Mouse (Mus musculus) CD4-positive, CD25-positive, alpha-beta regulatory T cell, adult 9 weeks (primary cell): ENCODE results near the gene Upf2. TPM values are rescaled to one million over a fixed set of nuclear protein-coding genes. Genes with fewer than 3 reads are reported as not detected.

Source experiments
- polyA plus RNA-seq: library from polyadenylated mRNA; unstranded; fragments of 100-300 nt; shearing (Covaris generic); gene quantifications from one replicate; pipeline ENCODE4 v1.2.1, GENCODE M21; 2017

Upf2 gene
- polyA plus RNA-seq = 21.6 TPM

DNA sequence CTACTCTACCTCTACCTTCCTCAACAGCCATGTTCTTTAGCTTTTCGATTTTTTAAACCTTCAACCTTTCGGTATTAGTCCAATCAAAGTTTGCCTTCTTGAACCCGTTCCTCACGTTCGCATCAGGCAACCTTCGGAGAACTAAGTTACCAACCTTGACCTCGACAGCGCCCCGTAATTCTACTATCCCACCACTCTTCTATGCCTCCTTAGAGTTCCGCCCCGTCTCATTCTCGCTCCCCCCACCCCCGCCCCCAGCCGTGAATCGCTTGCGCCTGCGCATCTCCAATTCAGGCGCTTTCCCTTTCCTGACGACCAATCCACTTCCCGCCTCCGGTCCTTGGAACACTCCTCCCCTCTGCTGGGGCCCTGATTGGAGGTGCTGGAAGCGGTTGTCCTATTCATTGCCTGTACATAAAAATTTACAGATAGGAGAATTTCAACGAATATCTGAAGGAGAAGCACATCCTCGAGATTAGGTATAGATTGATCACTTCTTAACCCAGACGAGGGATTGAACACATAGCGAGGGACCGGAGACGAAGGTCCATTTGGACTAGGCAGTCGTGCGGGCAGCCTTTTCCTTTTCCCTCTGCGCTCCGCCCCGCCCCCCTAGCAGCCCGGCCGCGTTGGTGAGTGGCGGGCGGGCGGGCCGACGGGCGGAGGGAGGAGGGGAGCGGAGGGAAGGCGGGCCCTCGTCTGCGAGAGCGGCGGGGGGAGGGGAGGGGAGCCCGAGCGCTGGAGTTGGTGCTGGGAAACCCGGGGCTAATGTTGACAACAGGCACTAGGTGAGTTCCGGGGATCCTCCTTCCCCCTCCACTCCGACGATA, at the start of gene Upf2:
Gene Upf2, plus strand, starts transcription at position 704 of the 830 bp plus-strand sequence.

DNA sequence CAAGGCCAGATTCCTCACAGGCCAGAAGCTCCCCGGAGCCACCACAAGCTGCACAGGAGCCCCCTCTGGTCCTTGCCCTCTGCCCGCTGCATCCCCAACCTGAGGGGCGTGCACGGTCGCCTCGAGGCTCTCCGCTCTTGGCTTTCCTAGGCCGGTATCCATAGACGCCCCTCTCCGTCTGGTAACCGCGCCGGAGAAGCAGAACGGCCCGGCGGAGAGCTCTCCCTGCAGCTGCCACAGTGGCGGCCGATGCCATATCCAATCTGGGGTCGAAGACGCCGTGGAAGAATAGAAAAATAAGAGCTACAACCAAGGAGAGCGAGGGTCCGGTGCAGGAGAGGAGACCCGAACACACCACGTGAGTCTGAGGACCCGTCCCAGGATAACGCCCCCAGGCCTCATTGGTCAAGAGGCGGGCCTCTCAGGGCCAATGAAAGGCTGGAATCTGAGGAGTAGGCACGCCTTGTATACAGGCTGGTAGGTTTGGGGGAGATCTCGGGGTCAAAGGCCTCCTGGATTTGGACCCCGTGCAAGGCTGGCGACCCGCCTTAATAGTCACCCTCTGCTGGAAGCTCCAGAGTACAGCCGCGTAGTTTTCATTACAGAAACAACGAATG, 8.7 kb upstream of the Upf2 start, which contains the start of gene Dhtkd1:
Gene Dhtkd1, minus strand, starts transcription at position 377 of the 617 bp plus-strand sequence.

Other genes starting within 250 kb of the Upf2 start
- gene Camk1d, start 237.0 kb upstream of the Upf2 start, polyA plus RNA-seq = 16.7 TPM
- gene Nudt5, start 106.5 kb upstream of the Upf2 start, polyA plus RNA-seq = 39.2 TPM
- 190 TPM for gene Cdc123, start 106.3 kb upstream of the Upf2 start, polyA plus RNA-seq
- 1.5 TPM for gene Gm13199, start 88.5 kb upstream of the Upf2 start, polyA plus RNA-seq
- 24.7 TPM for gene Sec61a2, start 56.0 kb upstream of the Upf2 start, polyA plus RNA-seq
- not detected for gene Dhtkd1, start 8.7 kb upstream of the Upf2 start, polyA plus RNA-seq
- gene Proser2, start 178.7 kb downstream of the Upf2 start, polyA plus RNA-seq = not detected